ENCODE assay signal across 14 mouse cellular contexts in the genomic region with DNA sequence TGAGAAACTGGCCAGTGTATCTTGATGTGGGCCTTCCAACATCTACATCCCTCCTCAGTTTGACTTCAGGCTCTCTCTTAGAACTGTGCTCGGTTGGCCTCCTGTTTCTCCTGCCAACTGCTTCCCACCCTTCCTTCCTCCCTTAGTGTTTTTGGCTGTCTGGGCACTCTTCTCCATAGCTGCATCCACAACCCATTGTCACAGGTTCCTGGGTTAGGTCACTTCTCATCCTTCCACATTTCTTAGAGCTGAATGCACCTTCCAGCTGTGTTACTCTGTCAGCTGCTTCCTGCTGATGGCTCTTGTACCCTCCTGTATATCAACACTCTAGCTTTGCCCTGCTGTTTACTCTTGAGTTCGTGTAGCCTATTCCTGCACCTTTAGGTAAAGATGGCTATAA.
DNase-seq lines count a peak whose midpoint lies in the region; ATAC-seq and TF ChIP-seq lines count a peak whose summit lies in the region.
"Had no signal": no experiment of that assay in that cellular context is flagged by ENCODE, and none has a peak within 500 bp of the region (broad histone marks: within the 10 kb centered on the region; RNA-seq: fewer than 3 reads in every experiment).

No protein-coding gene starts in this region.

- H3K9me3 ChIP-seq in heart, embryonic 11.5 days (replicated peaks; ENCODE audit: control insufficient read depth, low read length), result no peaks in the 10 kb centered on the region
- H3K9me3 ChIP-seq in heart, postnatal 0 days (replicated peaks; ENCODE audit: control insufficient read depth, low read length), result no peaks in the 10 kb centered on the region
- no peaks in the 10 kb centered on the region for H3K9me3 ChIP-seq in kidney, embryonic 15.5 days (replicated peaks)
- H3K9me3 ChIP-seq: embryonic facial prominence, embryonic 12.5 days; forebrain, embryonic 10.5 days; hindbrain, embryonic 10.5 days; neural tube, embryonic 15.5 days had no signal

- peaks cover 22% of the 10 kb centered on the region for H3K4me1 ChIP-seq in heart, adult 2 months (ENCODE audit: control insufficient read depth, insufficient read depth, low read length)
- no peaks in the 10 kb centered on the region for H3K4me1 ChIP-seq in heart, embryonic 11.5 days (ENCODE audit: control insufficient read depth, insufficient read depth, low read length)
- no peaks in the 10 kb centered on the region for H3K4me1 ChIP-seq in heart, postnatal 0 days (ENCODE audit: control insufficient read depth, insufficient read depth)
- 0 out of 2 replicates have a peak, but pooled peaks cover 4% of the 10 kb centered on the region for H3K4me1 ChIP-seq in kidney, embryonic 15.5 days
- H3K4me1 ChIP-seq: embryonic facial prominence, embryonic 12.5 days; forebrain, embryonic 10.5 days; hindbrain, embryonic 10.5 days; neural tube, embryonic 15.5 days had no signal

- H3K4me3 ChIP-seq in heart, adult 2 months, result no peak overlapping the region; the same call in 1 of the 2 replicates
- no peak overlapping the region for H3K4me3 ChIP-seq in heart, embryonic 11.5 days (ENCODE audit: low read depth, low read length)
- H3K4me3 ChIP-seq in heart, postnatal 0 days (ENCODE audit: low read depth, low read length), result no peak overlapping the region
- H3K4me3 ChIP-seq in kidney, embryonic 15.5 days (replicated peaks), result no peak overlapping the region
- H3K4me3 ChIP-seq: embryonic facial prominence, embryonic 12.5 days; forebrain, embryonic 10.5 days; hindbrain, embryonic 10.5 days; neural tube, embryonic 15.5 days had no signal

- WGBS in heart, adult 2 months, result 44% methylated on average over 2 of the region's 2 CpGs
- 67% methylated on average over 2 of the region's 2 CpGs for WGBS in heart, embryonic 11.5 days (ENCODE audit: insufficient replicate concordance)
- 62% methylated on average over 2 of the region's 2 CpGs for WGBS in heart, postnatal 0 days
- WGBS in kidney, embryonic 15.5 days, result 77% methylated on average over 2 of the region's 2 CpGs

- no peak for TF ChIP-seq CTCF in heart, adult 2 months (IDR thresholded peaks at IDR 0.05)
- TF ChIP-seq CTCF in heart, postnatal 0 days (IDR thresholded peaks at IDR 0.05; ENCODE audit: low read depth), result no peak

- no peak overlapping the region for H3K9ac ChIP-seq in heart, adult 2 months (ENCODE audit: low read depth, low read length)
- no peak overlapping the region for H3K9ac ChIP-seq in heart, embryonic 11.5 days (ENCODE audit: low read depth, low read length)
- H3K9ac ChIP-seq in heart, postnatal 0 days (replicated peaks; ENCODE audit: low read depth, low read length), result no peak overlapping the region
- H3K9ac ChIP-seq in kidney, embryonic 15.5 days, result no peak overlapping the region
- H3K9ac ChIP-seq: embryonic facial prominence, embryonic 12.5 days; neural tube, embryonic 15.5 days had no signal

- no peak overlapping the region for H3K4me2 ChIP-seq in heart, embryonic 11.5 days
- H3K4me2 ChIP-seq in heart, postnatal 0 days (ENCODE audit: low read depth, low read length), result no peak overlapping the region
- no peak overlapping the region for H3K4me2 ChIP-seq in kidney, embryonic 15.5 days
- H3K4me2 ChIP-seq: embryonic facial prominence, embryonic 12.5 days; neural tube, embryonic 15.5 days had no signal

- intact Hi-C loops in heart, adult 2 months (cut with DNase I), result loop anchor here (5.0 kb wide), 1 partner anchor 62 kb away; no protein-coding TSS in a partner anchor

- DNase-seq in heart, adult 2 months, result peak in 1 of 2 experiments; percentile 61
- DNase-seq in heart, postnatal 0 days (ENCODE audit: low spot score), result peak; percentile 35
- DNase-seq in lung, postnatal 10 days, result peak; percentile 70
- DNase-seq in urinary bladder, postnatal 4 days (ENCODE audit: low spot score in 2 of 2), result no peak
- no peak for DNase-seq in spleen, adult 12 weeks (ENCODE audit: low spot score)
- DNase-seq in right cerebral cortex, postnatal 25 days, result no peak
- DNase-seq: cerebellum, postnatal 25 days had no signal

- TF ChIP-seq POLR2A in heart, adult 2 months (IDR thresholded peaks at IDR 0.05; ENCODE audit: insufficient read depth, low read depth, low read length), result peak; percentile 53; the same call in 1 of the 2 replicates

- H3K36me3 ChIP-seq in heart, adult 2 months (ENCODE audit: control insufficient read depth, insufficient read depth, low read length), result peaks cover 28% of the 10 kb centered on the region
- no peaks in the 10 kb centered on the region for H3K36me3 ChIP-seq in heart, embryonic 11.5 days (ENCODE audit: control insufficient read depth, insufficient read depth, low read length)
- no peaks in the 10 kb centered on the region for H3K36me3 ChIP-seq in heart, postnatal 0 days (replicated peaks; ENCODE audit: control insufficient read depth, insufficient read depth, low read length)
- no peaks in the 10 kb centered on the region for H3K36me3 ChIP-seq in kidney, embryonic 15.5 days
- H3K36me3 ChIP-seq: embryonic facial prominence, embryonic 12.5 days; forebrain, embryonic 10.5 days; hindbrain, embryonic 10.5 days; neural tube, embryonic 15.5 days had no signal

- no peak for ATAC-seq in heart, embryonic 11.5 days (replicated peaks; ENCODE audit: insufficient number of reproducible peaks, low FRiP score, low TSS enrichment)
- peak; percentile 49 for ATAC-seq in heart, postnatal 0 days (ENCODE audit: insufficient read depth, low read depth)
- no peak for ATAC-seq in kidney, embryonic 15.5 days (replicated peaks; ENCODE audit: low FRiP score)
- ATAC-seq: intestine, embryonic 16.5 days had no signal

- no peaks in the 10 kb centered on the region for H3K79me2 ChIP-seq in heart, adult 2 months (replicated peaks; ENCODE audit: control insufficient read depth, insufficient read depth, low read length)

- H3K27ac ChIP-seq in heart, adult 2 months, result peak overlapping the region; percentile 90
- no peak overlapping the region for H3K27ac ChIP-seq in heart, embryonic 11.5 days (ENCODE audit: low read depth, low read length)
- H3K27ac ChIP-seq in heart, postnatal 0 days (ENCODE audit: low read depth), result peak overlapping the region; percentile 75
- 0 out of 2 replicates have a peak overlapping the region, but pooled peaks have one; percentile 18 for H3K27ac ChIP-seq in kidney, embryonic 15.5 days
- H3K27ac ChIP-seq: embryonic facial prominence, embryonic 12.5 days; forebrain, embryonic 10.5 days; hindbrain, embryonic 10.5 days; neural tube, embryonic 15.5 days had no signal

- no peaks in the 10 kb centered on the region for H3K27me3 ChIP-seq in heart, adult 2 months (ENCODE audit: control insufficient read depth, insufficient read depth, low read length)
- no peaks in the 10 kb centered on the region for H3K27me3 ChIP-seq in heart, embryonic 11.5 days (ENCODE audit: control insufficient read depth, insufficient read depth, low read length)
- no peaks in the 10 kb centered on the region for H3K27me3 ChIP-seq in heart, postnatal 0 days (ENCODE audit: control insufficient read depth, insufficient read depth, low read length)
- no peaks in the 10 kb centered on the region for H3K27me3 ChIP-seq in kidney, embryonic 15.5 days
- H3K27me3 ChIP-seq: embryonic facial prominence, embryonic 12.5 days; neural tube, embryonic 15.5 days had no signal

- peak; percentile 98 for TF ChIP-seq EP300 in heart, adult 2 months (IDR thresholded peaks at IDR 0.05; ENCODE audit: insufficient read depth, low read depth, low read length)
- TF ChIP-seq EP300 in heart, postnatal 0 days (IDR thresholded peaks at IDR 0.05; ENCODE audit: low read depth), result peak; percentile 77

Comparison
In these comparisons a context has a peak if more than half of its experiments do, and no peak if none do; other contexts are left out.
1. DNase-seq: peak in heart, postnatal 0 days (single experiment) and lung, postnatal 10 days (single experiment); none in urinary bladder, postnatal 4 days (0 of 2), spleen, adult 12 weeks (single experiment) and right cerebral cortex, postnatal 25 days (single experiment).